Mouse (Mus musculus): ENCODE results near the gene Gm8797. TPM values are rescaled to one million over a fixed set of nuclear protein-coding genes. Genes with fewer than 3 reads are reported as not detected.
"Not testable (repeated sequence)": the region's sequence is repeated elsewhere in the genome, so short reads cannot be mapped to it uniquely, and the experiment has no call there.

Gene Gm8797
- 1 to 10 TPM; 3.4 to 5.3 TPM for total RNA-seq (2021)
- long read RNA-seq, experiment 1, partial matches to known transcripts = 0 of 2 reads
- long read RNA-seq, experiment 1, other reads (novel, unspliced or antisense) = 0 of 2 reads
- long read RNA-seq, experiment 2, partial matches to known transcripts = 0 of 3 reads
- long read RNA-seq, experiment 2, other reads (novel, unspliced or antisense) = 0 of 3 reads

DNA sequence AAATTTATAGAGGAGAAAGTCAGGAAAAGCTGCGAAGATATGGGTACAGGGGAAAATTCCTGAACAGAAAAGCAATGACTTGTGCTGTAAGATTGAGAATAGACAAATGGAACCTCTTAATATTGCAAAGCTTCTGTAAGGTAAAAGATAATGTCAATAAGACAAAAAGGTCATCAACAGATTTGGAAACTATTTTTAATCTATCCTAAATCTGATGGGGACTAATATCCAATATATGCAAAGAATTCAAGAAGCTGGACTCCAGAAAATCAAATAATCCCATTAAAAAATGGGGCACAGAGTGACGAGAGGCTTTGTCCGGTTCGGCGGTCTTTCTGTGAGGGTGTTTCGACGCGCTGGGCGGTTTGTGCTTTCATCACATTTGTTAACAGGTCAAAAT, at the start of gene Gm8797:
Gene Gm8797, plus strand, starts transcription at position 301 of the 400 bp plus-strand sequence.
- DNase-seq (ENCODE audit: low spot score in 2 of 2) = not testable (repeated sequence)

DNA sequence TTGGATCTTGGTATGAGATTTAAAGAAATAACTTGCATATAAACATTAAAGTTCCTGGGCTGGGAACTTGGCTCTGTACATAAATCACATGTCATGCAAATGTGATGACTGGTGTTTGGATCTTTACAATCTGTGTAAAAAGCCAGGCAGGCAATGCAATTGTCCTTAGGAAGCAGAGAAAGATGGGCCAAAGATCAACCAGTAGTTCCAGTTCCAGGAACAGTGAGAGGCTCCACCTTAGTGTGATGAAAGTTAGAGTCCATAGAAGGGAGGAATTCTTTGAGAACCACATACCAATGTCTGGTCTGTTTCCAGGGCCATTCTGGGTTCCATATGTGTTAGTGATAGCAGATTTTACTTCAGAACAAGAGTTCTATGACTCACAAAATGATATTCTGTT, 36.1 kb upstream of the Gm8797 start:
- DNase-seq (ENCODE audit: low spot score in 2 of 2) = no peak

DNA sequence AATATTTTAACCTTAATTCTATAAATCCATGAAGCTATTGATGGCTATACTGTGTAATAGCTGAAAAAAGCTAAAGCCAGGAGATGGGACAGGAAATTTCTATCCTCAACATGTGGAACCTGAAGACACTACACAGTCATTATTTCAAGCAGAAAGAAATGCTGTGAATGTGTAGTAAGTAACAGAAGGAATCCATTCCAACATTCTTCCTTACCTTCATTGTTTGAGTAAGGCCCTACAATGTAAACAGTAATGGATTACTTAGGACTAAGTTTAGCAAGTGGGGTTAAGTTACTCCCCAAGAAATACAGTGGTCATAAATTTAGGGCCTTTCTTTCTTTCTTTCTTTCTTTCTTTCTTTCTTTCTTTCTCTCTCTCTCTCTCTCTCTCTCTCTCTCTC, 17.7 kb upstream of the Gm8797 start:
- DNase-seq (ENCODE audit: low spot score in 2 of 2) = no peak

DNA sequence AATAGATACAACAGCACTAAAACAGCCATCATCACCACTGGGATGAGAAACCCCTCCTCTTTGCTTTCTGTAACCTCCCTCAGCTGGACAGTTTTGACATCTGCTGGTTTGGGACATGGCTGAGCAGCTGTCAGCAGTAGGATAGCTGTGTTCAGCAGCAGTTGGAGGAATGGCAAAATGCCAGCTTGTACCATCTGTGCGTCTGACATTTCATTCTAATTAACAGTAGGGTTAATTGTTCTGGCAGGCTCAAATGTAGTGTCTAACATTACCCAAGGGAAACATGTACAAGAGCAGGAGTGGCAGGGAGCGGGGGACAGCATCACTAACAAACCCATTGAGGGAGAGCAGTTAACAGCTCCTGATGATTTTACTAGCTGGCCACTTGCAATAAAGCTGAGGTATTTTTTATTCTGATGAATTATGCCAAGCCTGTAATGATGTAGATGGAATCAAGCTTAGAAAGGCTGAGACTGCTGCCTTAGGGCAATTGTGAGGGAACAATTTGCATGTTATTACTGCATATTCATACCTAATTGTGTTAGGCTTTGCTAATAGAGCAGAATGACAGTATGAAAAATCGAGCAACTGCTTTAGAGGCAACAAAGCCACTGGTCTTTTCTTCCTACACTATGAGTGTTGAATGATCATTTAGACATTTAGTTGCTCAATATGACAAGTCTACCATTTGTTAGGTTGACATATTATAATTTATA, 4.3 kb downstream of the Gm8797 start:
- no peak for DNase-seq (ENCODE audit: low spot score in 2 of 2)

DNA sequence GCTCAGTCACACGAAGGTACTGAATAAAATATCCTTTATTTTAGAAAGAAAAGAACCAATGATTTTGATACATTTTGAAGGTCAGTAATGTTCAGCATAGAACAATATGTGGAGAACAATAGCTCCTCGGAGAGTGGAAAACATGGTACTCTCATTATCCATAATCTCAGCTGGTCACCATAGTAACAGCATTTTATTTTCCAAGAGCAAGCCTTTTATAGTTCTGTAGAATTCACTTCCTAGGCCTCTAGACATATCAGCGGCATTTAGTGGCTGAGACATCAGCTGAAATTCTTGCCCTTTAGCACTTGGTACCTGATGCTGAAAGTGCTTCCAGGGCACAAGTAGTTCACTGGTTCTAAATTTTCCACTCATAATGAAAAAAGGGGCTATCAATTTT, 15.7 kb downstream of the Gm8797 start:
- no peak for DNase-seq (ENCODE audit: low spot score in 2 of 2)

DNA sequence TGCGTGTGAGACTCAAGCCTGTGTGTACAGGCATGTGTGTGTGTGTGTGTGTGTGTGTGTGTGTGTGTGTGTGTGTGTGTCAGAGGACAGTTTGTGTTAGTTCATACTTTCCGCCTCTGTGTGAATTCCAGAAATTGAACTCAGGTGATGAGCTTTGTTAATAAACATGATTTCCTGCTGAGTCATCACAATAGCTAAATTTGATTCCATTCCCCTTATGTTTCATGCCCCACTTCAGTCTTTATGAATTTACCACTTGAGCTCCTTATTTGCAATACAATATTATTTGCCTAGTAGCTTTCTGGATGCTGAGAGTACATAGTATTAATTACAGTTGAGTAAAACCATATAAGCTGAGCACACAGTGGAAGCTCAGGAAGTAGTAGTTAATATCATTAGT, 26.3 kb downstream of the Gm8797 start:
- no peak for DNase-seq (ENCODE audit: low spot score in 2 of 2)

Data from adrenal gland, adult 18-20 months (tissue).